Mouse (Mus musculus) heart, postnatal 14 days (tissue): ENCODE results near the gene Stat5a. TPM values are rescaled to one million over a fixed set of nuclear protein-coding genes. Genes with fewer than 3 reads are reported as not detected.

ENCODE experiments used
- DNase-seq, 2 experiments: peaks; one replicate each; pipeline ENCODE4 v3.0.0; 2021 to 2022
- intact Hi-C: fragments of 180-260 bp; cut with DNase I; formaldehyde crosslinking; loops from one replicate; pipeline ENCODE4 v1.15.1; 2025
- total RNA-seq, 2 experiments: library from RNA; stranded (reverse); gene quantifications; 2 replicates each; pipeline ENCODE4 v1.2.3; 2021

Gene Stat5a
- total RNA-seq, 2 experiments from 2014 or later = 28.1 to 28.7 TPM

- no peak for DNase-seq
- intact Hi-C loops = no loop called here
Measured at GRCm38 (mm10) chr11:100924386-100924919, 65.3 kb downstream of the Stat5a start.

GRCm38 (mm10) chr11:100927386-100927785 is 68.2 kb downstream of the Stat5a start:
- intact Hi-C loops = no loop called here
- no peak for DNase-seq

- intact Hi-C loops = no loop called here
- DNase-seq = no peak
Measured at GRCm38 (mm10) chr11:100930611-100931010, 71.5 kb downstream of the Stat5a start.

GRCm38 (mm10) chr11:100931254-100931921 is 72.2 kb downstream of the Stat5a start:
- peak in 1 of 2 experiments; percentile 46 for DNase-seq
- intact Hi-C loops = no loop called here

Other genes with a start within 250 kb of the Stat5a start
- 10 to 100 TPM; 53.4 to 55.2 TPM for gene Nkiras2, start 240.1 kb upstream of the Stat5a start, total RNA-seq
- gene Dnajc7, start 239.2 kb upstream of the Stat5a start, total RNA-seq = 100 to 1,000 TPM; 158 TPM
- gene Zfp385c, start 166.9 kb upstream of the Stat5a start, total RNA-seq = under 1 TPM; 0.10 to 0.29 TPM
- gene Dhx58, start 155.1 kb upstream of the Stat5a start, total RNA-seq = under 1 TPM; 0.76 to 1.00 TPM
- 10 to 100 TPM; 12.9 to 13.7 TPM for gene Kat2a, start 146.9 kb upstream of the Stat5a start, total RNA-seq
- gene Hspb9, start 145.5 kb upstream of the Stat5a start, total RNA-seq = not detected
- gene Rab5c, start 121.1 kb upstream of the Stat5a start, total RNA-seq = 10 to 100 TPM; 70.4 to 74.6 TPM
- gene Kcnh4, start 99.4 kb upstream of the Stat5a start, total RNA-seq = not detected
- not detected for gene Hcrt, start 96.4 kb upstream of the Stat5a start, total RNA-seq
- gene Ghdc, start 88.4 kb upstream of the Stat5a start, total RNA-seq = 10 to 100 TPM; 12.7 to 13.3 TPM
- 10 to 100 TPM; 62.4 to 66.5 TPM for gene Stat5b, start 8.6 kb upstream of the Stat5a start, total RNA-seq
- 100 to 1,000 TPM; 103 to 107 TPM for gene Stat3, start 80.2 kb downstream of the Stat5a start, total RNA-seq
- 100 to 1,000 TPM; 336 to 338 TPM for gene Cavin1, start 111.5 kb downstream of the Stat5a start, total RNA-seq
- gene Atp6v0a1, start 150.1 kb downstream of the Stat5a start, total RNA-seq = 10 to 100 TPM; 89.3 to 90.2 TPM
- gene Naglu, start 210.7 kb downstream of the Stat5a start, total RNA-seq = 10 to 100 TPM in 1 of 2 experiments, 1 to 10 TPM in 1; 7.2 to 10.1 TPM
- gene Hsd17b1, start 219.1 kb downstream of the Stat5a start, total RNA-seq = under 1 TPM; 0.32 to 0.41 TPM
- 10 to 100 TPM; 16.8 to 21.4 TPM for gene Coasy, start 223.2 kb downstream of the Stat5a start, total RNA-seq
- 10 to 100 TPM; 17.4 to 17.6 TPM for gene Mlx, start 227.9 kb downstream of the Stat5a start, total RNA-seq
- gene Psmc3ip, start 236.1 kb downstream of the Stat5a start, total RNA-seq = 1 to 10 TPM; 2.0 to 2.2 TPM